Mouse (Mus musculus) intestine, embryonic 14.5 days (tissue): ENCODE measurements at regions not wholly inside any gene's neighbourhood (a gene's known extent, or its start where the extent isn't known, plus 50 kb on each side); places are given as distances from the start of the nearest gene placed in this dataset.

Experiments
- ATAC-seq: fragments of 200-750 bp; cut with Nextera tagmentation; replicated peaks from 2 replicates; pipeline ENCODE4 v1.8.0; 2017; ENCODE audit warnings: low read depth, moderate number of reproducible peaks, moderate TSS enrichment, moderate library complexity; ENCODE audit not compliant: low FRiP score, low TSS enrichment
- DNase-seq: peaks from one replicate; pipeline ENCODE4 v3.0.0-alpha.2; 2018; ENCODE audit warnings: low spot score
- H3K27ac ChIP-seq: fragments of 300-500 bp; sonication (generic); 2 replicates; pipeline ENCODE4 v1.5.1; 2014; ENCODE audit warnings: low read depth, mild to moderate bottlenecking, control low read depth
- H3K27me3 ChIP-seq: fragments of 300-500 bp; sonication (generic); replicated peaks from 2 replicates; pipeline ENCODE4 v1.6.1; 2014; ENCODE audit warnings: low read length, control low read depth; ENCODE audit not compliant: control insufficient read depth, insufficient read depth
- H3K36me3 ChIP-seq: fragments of 300-500 bp; sonication (generic); 2 replicates; pipeline ENCODE4 v1.6.1; 2014; ENCODE audit warnings: low read length, control low read depth; ENCODE audit not compliant: control insufficient read depth, insufficient read depth
- H3K4me1 ChIP-seq: fragments of 300-500 bp; sonication (generic); replicated peaks from 2 replicates; pipeline ENCODE4 v1.6.1; 2014; ENCODE audit warnings: low read length, control low read depth, mixed read lengths; ENCODE audit not compliant: control insufficient read depth, insufficient read depth
- H3K4me2 ChIP-seq: fragments of 300-500 bp; sonication (generic); 2 replicates; pipeline ENCODE4 v1.6.1; 2014; ENCODE audit warnings: low read length
- H3K4me3 ChIP-seq: fragments of 300-500 bp; sonication (generic); 2 replicates; pipeline ENCODE4 v1.5.1; 2014; ENCODE audit warnings: low read depth, low read length, control low read depth, mixed read lengths
- H3K9ac ChIP-seq: fragments of 300-500 bp; sonication (generic); 2 replicates; pipeline ENCODE4 v1.6.1; 2014; ENCODE audit warnings: mild to moderate bottlenecking, low read length
- H3K9me3 ChIP-seq: fragments of 300-500 bp; sonication (generic); 2 replicates; pipeline ENCODE4 v1.6.1; 2016; ENCODE audit warnings: low read length, control low read depth; ENCODE audit not compliant: control insufficient read depth
- WGBS: fragments of 180-500 bp; shearing (Covaris S2); extraction: QIAGEN DNeasy Blood & Tissue Kit; methylation state at CpG from one replicate; pipeline ENCODE4 v1.1.7; 2014; 5-methylcytosine and 5-hydroxymethylcytosine counted together

GRCm38 (mm10) chr4:7452678-7453077, 786.2 kb downstream of the Car8 start:
- Histone ChIP-seq H3K4me1 (no peaks in the 10 kb centered on the region), H3K27me3 (no peaks in the 10 kb centered on the region), H3K36me3 (no peaks in the 10 kb centered on the region), H3K9me3 (no peaks in the 10 kb centered on the region), H3K9ac (no peak overlapping the region), H3K27ac (no peak overlapping the region), H3K4me3 (no peak overlapping the region), H3K4me2 (no peak overlapping the region)
- WGBS = 61% methylated on average over 3 of the region's 3 CpGs
- DNase-seq = no peak
- no peak for ATAC-seq

DNA sequence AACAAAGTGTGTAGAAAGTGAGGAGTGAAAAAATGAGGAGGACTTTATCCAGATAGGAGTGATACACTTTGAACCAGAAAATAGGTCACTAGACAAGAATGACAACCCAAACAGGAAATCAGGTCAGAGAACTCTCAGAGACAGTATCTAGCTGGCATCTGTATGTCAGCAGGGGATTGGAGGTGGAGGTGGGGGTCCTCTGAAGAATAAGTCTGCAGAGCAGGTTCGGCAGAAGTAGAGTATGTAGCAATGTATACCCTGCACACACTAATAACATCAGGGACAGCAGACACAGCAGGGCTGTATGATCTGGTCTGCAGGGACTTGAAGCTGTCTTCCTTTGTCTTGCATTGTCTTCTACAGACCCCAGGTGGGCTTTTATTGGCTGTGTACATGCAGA, 787.9 kb downstream of the Car8 start:
- Histone ChIP-seq H3K9me3 (no peaks in the 10 kb centered on the region), H3K9ac (no peak overlapping the region), H3K27me3 (no peaks in the 10 kb centered on the region), H3K27ac (no peak overlapping the region), H3K4me1 (no peaks in the 10 kb centered on the region), H3K4me2 (no peak overlapping the region), H3K4me3 (no peak overlapping the region), H3K36me3 (no peaks in the 10 kb centered on the region)
- ATAC-seq = no peak
- WGBS = 65% methylated on average over 1 of the region's 1 CpGs
- no peak for DNase-seq

DNA sequence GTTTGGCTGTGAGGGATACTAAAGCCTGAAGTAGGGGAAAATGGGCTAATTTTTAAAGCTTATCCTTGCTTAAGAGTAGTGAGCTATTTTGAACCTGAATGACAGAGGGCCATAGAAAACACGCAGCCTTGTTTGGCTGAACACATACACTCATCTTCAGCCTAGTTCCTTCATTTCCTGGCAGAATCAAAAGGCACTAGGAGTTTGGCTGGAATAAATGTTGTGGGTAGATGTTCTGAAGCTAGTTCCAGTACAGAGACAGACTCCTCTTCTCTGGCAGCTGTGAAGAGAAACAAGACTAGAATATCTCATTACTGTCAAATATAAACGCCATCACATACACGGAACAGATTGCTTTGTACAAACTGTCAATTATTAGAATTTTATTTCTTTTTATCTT, 809.5 kb downstream of the Car8 start:
- Histone ChIP-seq H3K27me3 (no peaks in the 10 kb centered on the region), H3K4me3 (no peak overlapping the region), H3K36me3 (no peaks in the 10 kb centered on the region), H3K27ac (no peak overlapping the region), H3K4me1 (no peaks in the 10 kb centered on the region), H3K4me2 (no peak overlapping the region), H3K9me3 (no peaks in the 10 kb centered on the region), H3K9ac (no peak overlapping the region)
- ATAC-seq (no peak), DNase-seq (no peak)
- 76% methylated on average over 3 of the region's 3 CpGs for WGBS

GRCm38 (mm10) chr4:7424081-7424480, 814.8 kb downstream of the Car8 start:
- DNase-seq (no peak), ATAC-seq (no peak)
- H3K27me3 ChIP-seq = no peaks in the 10 kb centered on the region
- H3K4me2 ChIP-seq = no peak overlapping the region
- H3K4me3 ChIP-seq = no peak overlapping the region
- H3K27ac ChIP-seq = no peak overlapping the region
- no peaks in the 10 kb centered on the region for H3K36me3 ChIP-seq
- H3K9me3 ChIP-seq = no peaks in the 10 kb centered on the region
- H3K9ac ChIP-seq = no peak overlapping the region
- H3K4me1 ChIP-seq = no peaks in the 10 kb centered on the region

GRCm38 (mm10) chr4:7423204-7423603, 815.6 kb downstream of the Car8 start:
- 77% methylated on average over 4 of the region's 4 CpGs for WGBS
- no peak overlapping the region for H3K4me3 ChIP-seq
- H3K4me2 ChIP-seq = no peak overlapping the region
- H3K36me3 ChIP-seq = no peaks in the 10 kb centered on the region
- H3K27ac ChIP-seq = no peak overlapping the region
- H3K4me1 ChIP-seq = no peaks in the 10 kb centered on the region
- ATAC-seq (no peak), DNase-seq (no peak)
- H3K27me3 ChIP-seq = no peaks in the 10 kb centered on the region
- no peak overlapping the region for H3K9ac ChIP-seq
- H3K9me3 ChIP-seq = no peaks in the 10 kb centered on the region

DNA sequence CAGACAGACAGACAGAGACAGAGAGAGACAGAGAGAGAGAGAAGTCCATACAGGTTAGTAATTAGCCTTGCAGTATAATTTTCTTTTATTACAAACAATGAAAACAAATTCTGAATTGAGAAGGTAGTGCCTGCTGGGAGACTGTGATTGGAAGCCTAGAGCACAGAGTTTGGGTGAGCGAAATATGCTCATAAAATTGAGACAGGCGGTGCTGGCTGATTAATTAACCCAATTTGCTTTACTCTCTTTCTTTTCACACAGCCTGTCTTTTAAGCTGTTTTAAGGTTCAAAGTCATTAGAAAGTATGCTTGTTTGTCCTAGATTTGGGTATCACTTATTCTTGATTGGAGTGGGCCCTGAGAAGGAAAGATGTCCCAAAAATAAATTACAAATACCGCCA, 816.1 kb downstream of the Car8 start:
- DNase-seq (no peak), ATAC-seq (no peak)
- H3K27ac ChIP-seq = no peak overlapping the region
- H3K36me3 ChIP-seq = no peaks in the 10 kb centered on the region
- no peaks in the 10 kb centered on the region for H3K9me3 ChIP-seq
- H3K27me3 ChIP-seq = no peaks in the 10 kb centered on the region
- no peak overlapping the region for H3K9ac ChIP-seq
- H3K4me3 ChIP-seq = no peak overlapping the region
- H3K4me2 ChIP-seq = no peak overlapping the region
- 83% methylated on average over 3 of the region's 3 CpGs for WGBS
- no peaks in the 10 kb centered on the region for H3K4me1 ChIP-seq

DNA sequence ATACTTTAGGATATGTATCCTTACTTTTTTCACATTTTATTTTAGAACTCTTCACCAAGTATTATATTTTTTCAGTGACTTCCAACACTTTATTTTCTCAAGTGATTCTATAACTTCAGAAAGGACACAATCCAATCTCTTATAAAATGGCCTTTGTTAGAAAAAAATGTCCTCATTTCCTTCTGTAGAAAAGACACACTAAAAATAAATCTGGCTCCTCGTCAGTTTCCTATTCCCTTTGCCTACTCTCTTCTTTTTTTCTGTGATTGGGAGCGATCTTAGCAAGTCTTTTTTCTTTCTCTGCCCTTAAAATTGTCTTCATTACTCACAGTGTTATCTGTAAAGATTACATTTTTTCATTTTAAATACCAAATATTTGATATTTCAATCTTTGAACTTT, 824.5 kb downstream of the Car8 start:
- Histone ChIP-seq H3K36me3 (no peaks in the 10 kb centered on the region), H3K4me1 (no peaks in the 10 kb centered on the region), H3K9ac (no peak overlapping the region), H3K27ac (no peak overlapping the region), H3K4me3 (no peak overlapping the region), H3K9me3 (no peaks in the 10 kb centered on the region), H3K4me2 (no peak overlapping the region), H3K27me3 (no peaks in the 10 kb centered on the region)
- 61% methylated on average over 2 of the region's 2 CpGs for WGBS
- ATAC-seq = no peak
- no peak for DNase-seq

- Histone ChIP-seq H3K4me3 (no peak overlapping the region), H3K27ac (no peak overlapping the region), H3K27me3 (no peaks in the 10 kb centered on the region), H3K4me2 (no peak overlapping the region), H3K9me3 (no peaks in the 10 kb centered on the region), H3K4me1 (no peaks in the 10 kb centered on the region), H3K9ac (no peak overlapping the region), H3K36me3 (no peaks in the 10 kb centered on the region)
- ATAC-seq (no peak), DNase-seq (no peak)
- WGBS = 63% methylated on average over 1 of the region's 1 CpGs
Measured at GRCm38 (mm10) chr4:7392696-7393095, 846.1 kb downstream of the Car8 start.

DNA sequence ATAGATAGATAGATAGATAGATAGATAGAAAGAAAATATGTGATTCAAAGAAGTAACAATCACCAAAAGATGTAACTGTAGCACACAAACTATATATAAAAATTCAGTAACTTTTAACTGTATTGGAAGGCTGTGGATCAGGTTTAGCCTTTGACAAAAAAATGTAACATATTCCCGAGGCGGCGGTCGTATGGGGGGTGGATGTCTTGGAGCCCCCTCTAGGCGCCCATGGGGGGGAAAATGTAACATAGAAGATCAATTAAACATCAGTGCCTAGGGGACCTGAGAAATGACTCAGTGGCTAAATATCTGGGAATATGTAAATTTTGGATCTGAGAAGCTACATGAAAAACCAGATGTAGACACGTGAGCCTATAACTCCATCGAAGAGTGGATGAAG, 847.2 kb downstream of the Car8 start:
- no peak overlapping the region for H3K4me2 ChIP-seq
- ATAC-seq = no peak
- no peak overlapping the region for H3K4me3 ChIP-seq
- no peak for DNase-seq
- 83% methylated on average over 7 of the region's 7 CpGs for WGBS
- H3K36me3 ChIP-seq = no peaks in the 10 kb centered on the region
- no peaks in the 10 kb centered on the region for H3K27me3 ChIP-seq
- H3K27ac ChIP-seq = no peak overlapping the region
- no peak overlapping the region for H3K9ac ChIP-seq
- no peaks in the 10 kb centered on the region for H3K9me3 ChIP-seq
- H3K4me1 ChIP-seq = no peaks in the 10 kb centered on the region
